Mouse (Mus musculus): ENCODE measurements at regions not wholly inside any gene's neighbourhood (a gene's known extent, or its start where the extent isn't known, plus 50 kb on each side); places are given as distances from the start of the nearest gene placed in this dataset.

GRCm38 (mm10) chr13:79417841-79418240 lies 1218.3 kb upstream of the Nr2f1 start:
- H3K36me3 ChIP-seq (ENCODE audit: control insufficient read depth, insufficient read depth, low read length), result no peaks in the 10 kb centered on the region
- no peak overlapping the region for H3K4me3 ChIP-seq (ENCODE audit: insufficient read depth, low read depth, low read length)
- no peak overlapping the region for H3K27ac ChIP-seq (replicated peaks; ENCODE audit: insufficient read depth, low read depth, low read length)
- H3K9ac ChIP-seq (ENCODE audit: low read depth, low read length), result no peak overlapping the region
- WGBS, result 61% methylated on average over 2 of the region's 2 CpGs
- H3K27me3 ChIP-seq (ENCODE audit: control insufficient read depth, insufficient read depth, low read length), result no peaks in the 10 kb centered on the region
- H3K4me1 ChIP-seq (ENCODE audit: control insufficient read depth, insufficient read depth, low read length), result no peaks in the 10 kb centered on the region
- DNase-seq (ENCODE audit: extremely low read depth, low read depth, low spot score), result no peak
- no peaks in the 10 kb centered on the region for H3K79me2 ChIP-seq (ENCODE audit: control insufficient read depth, insufficient read depth, low read length)
- TF ChIP-seq POLR2A (IDR thresholded peaks at IDR 0.05; ENCODE audit: extremely low read depth, insufficient read depth, low read length) (no peak), CTCF (IDR thresholded peaks at IDR 0.05; ENCODE audit: low read depth, low read length) (no peak)

- TF ChIP-seq CTCF (IDR thresholded peaks at IDR 0.05; ENCODE audit: low read depth, low read length) (no peak), POLR2A (IDR thresholded peaks at IDR 0.05; ENCODE audit: extremely low read depth, insufficient read depth, low read length) (no peak)
- Histone ChIP-seq H3K36me3 (ENCODE audit: control insufficient read depth, insufficient read depth, low read length) (no peaks in the 10 kb centered on the region), H3K4me1 (ENCODE audit: control insufficient read depth, insufficient read depth, low read length) (no peaks in the 10 kb centered on the region), H3K4me3 (ENCODE audit: insufficient read depth, low read depth, low read length) (no peak overlapping the region), H3K79me2 (ENCODE audit: control insufficient read depth, insufficient read depth, low read length) (no peaks in the 10 kb centered on the region), H3K9ac (ENCODE audit: low read depth, low read length) (no peak overlapping the region), H3K27me3 (ENCODE audit: control insufficient read depth, insufficient read depth, low read length) (no peaks in the 10 kb centered on the region), H3K27ac (replicated peaks; ENCODE audit: insufficient read depth, low read depth, low read length) (no peak overlapping the region)
- WGBS, result 37% methylated on average over 1 of the region's 1 CpGs
- no peak for DNase-seq (ENCODE audit: extremely low read depth, low read depth, low spot score)
These were observed 1200.5 kb upstream of the Nr2f1 start for GRCm38 (mm10) chr13:79400082-79400481.

- Histone ChIP-seq H3K4me1 (ENCODE audit: control insufficient read depth, insufficient read depth, low read length) (no peaks in the 10 kb centered on the region), H3K9ac (ENCODE audit: low read depth, low read length) (no peak overlapping the region), H3K27me3 (ENCODE audit: control insufficient read depth, insufficient read depth, low read length) (no peaks in the 10 kb centered on the region), H3K4me3 (ENCODE audit: insufficient read depth, low read depth, low read length) (no peak overlapping the region), H3K36me3 (ENCODE audit: control insufficient read depth, insufficient read depth, low read length) (no peaks in the 10 kb centered on the region), H3K79me2 (ENCODE audit: control insufficient read depth, insufficient read depth, low read length) (no peaks in the 10 kb centered on the region), H3K27ac (replicated peaks; ENCODE audit: insufficient read depth, low read depth, low read length) (no peak overlapping the region)
- TF ChIP-seq POLR2A (IDR thresholded peaks at IDR 0.05; ENCODE audit: extremely low read depth, insufficient read depth, low read length) (no peak), CTCF (IDR thresholded peaks at IDR 0.05; ENCODE audit: low read depth, low read length) (no peak)
- 59% methylated on average over 3 of the region's 3 CpGs for WGBS
- DNase-seq (ENCODE audit: extremely low read depth, low read depth, low spot score), result no peak
These were observed 1194.4 kb upstream of the Nr2f1 start for GRCm38 (mm10) chr13:79393938-79394337.

- no peak for DNase-seq (ENCODE audit: extremely low read depth, low read depth, low spot score)
- Histone ChIP-seq H3K36me3 (ENCODE audit: control insufficient read depth, insufficient read depth, low read length) (no peaks in the 10 kb centered on the region), H3K27ac (replicated peaks; ENCODE audit: insufficient read depth, low read depth, low read length) (no peak overlapping the region), H3K27me3 (ENCODE audit: control insufficient read depth, insufficient read depth, low read length) (no peaks in the 10 kb centered on the region), H3K9ac (ENCODE audit: low read depth, low read length) (no peak overlapping the region), H3K4me3 (ENCODE audit: insufficient read depth, low read depth, low read length) (no peak overlapping the region), H3K79me2 (ENCODE audit: control insufficient read depth, insufficient read depth, low read length) (no peaks in the 10 kb centered on the region), H3K4me1 (ENCODE audit: control insufficient read depth, insufficient read depth, low read length) (no peaks in the 10 kb centered on the region)
- TF ChIP-seq POLR2A (IDR thresholded peaks at IDR 0.05; ENCODE audit: extremely low read depth, insufficient read depth, low read length), result no peak
- no peak for TF ChIP-seq CTCF (IDR thresholded peaks at IDR 0.05; ENCODE audit: low read depth, low read length)
These were observed 1188.4 kb upstream of the Nr2f1 start for GRCm38 (mm10) chr13:79387928-79388327.

GRCm38 (mm10) chr13:79341494-79341893 lies 1141.9 kb upstream of the Nr2f1 start:
- Histone ChIP-seq H3K27me3 (ENCODE audit: control insufficient read depth, insufficient read depth, low read length) (no peaks in the 10 kb centered on the region), H3K4me1 (ENCODE audit: control insufficient read depth, insufficient read depth, low read length) (no peaks in the 10 kb centered on the region), H3K79me2 (ENCODE audit: control insufficient read depth, insufficient read depth, low read length) (no peaks in the 10 kb centered on the region), H3K27ac (replicated peaks; ENCODE audit: insufficient read depth, low read depth, low read length) (no peak overlapping the region), H3K9ac (ENCODE audit: low read depth, low read length) (no peak overlapping the region), H3K36me3 (ENCODE audit: control insufficient read depth, insufficient read depth, low read length) (no peaks in the 10 kb centered on the region), H3K4me3 (ENCODE audit: insufficient read depth, low read depth, low read length) (no peak overlapping the region)
- no peak for DNase-seq (ENCODE audit: extremely low read depth, low read depth, low spot score)
- TF ChIP-seq POLR2A (IDR thresholded peaks at IDR 0.05; ENCODE audit: extremely low read depth, insufficient read depth, low read length) (no peak), CTCF (IDR thresholded peaks at IDR 0.05; ENCODE audit: low read depth, low read length) (no peak)
- 89% methylated on average over 8 of the region's 8 CpGs for WGBS

GRCm38 (mm10) chr13:79340459-79340858 lies 1140.9 kb upstream of the Nr2f1 start:
- H3K4me1 ChIP-seq (ENCODE audit: control insufficient read depth, insufficient read depth, low read length), result no peaks in the 10 kb centered on the region
- no peaks in the 10 kb centered on the region for H3K36me3 ChIP-seq (ENCODE audit: control insufficient read depth, insufficient read depth, low read length)
- 84% methylated on average over 4 of the region's 4 CpGs for WGBS
- no peak overlapping the region for H3K9ac ChIP-seq (ENCODE audit: low read depth, low read length)
- no peak overlapping the region for H3K27ac ChIP-seq (replicated peaks; ENCODE audit: insufficient read depth, low read depth, low read length)
- H3K27me3 ChIP-seq (ENCODE audit: control insufficient read depth, insufficient read depth, low read length), result no peaks in the 10 kb centered on the region
- DNase-seq (ENCODE audit: extremely low read depth, low read depth, low spot score), result no peak
- no peak for TF ChIP-seq POLR2A (IDR thresholded peaks at IDR 0.05; ENCODE audit: extremely low read depth, insufficient read depth, low read length)
- no peak for TF ChIP-seq CTCF (IDR thresholded peaks at IDR 0.05; ENCODE audit: low read depth, low read length)
- no peaks in the 10 kb centered on the region for H3K79me2 ChIP-seq (ENCODE audit: control insufficient read depth, insufficient read depth, low read length)
- H3K4me3 ChIP-seq (ENCODE audit: insufficient read depth, low read depth, low read length), result no peak overlapping the region
